Mouse (Mus musculus) E14TG2a.4 (cell line): ENCODE data around the gene Irx5.

Experiments used
- H3K27me3 ChIP-seq: 2 replicates; pipeline ENCODE4 v1.6.1; 2014; ENCODE audit warnings: low read length, control low read depth; ENCODE audit not compliant: insufficient read depth
- H3K36me3 ChIP-seq: 2 replicates; pipeline ENCODE4 v1.6.1; 2014; ENCODE audit warnings: low read length, control low read depth; ENCODE audit not compliant: insufficient read depth
- H3K4me1 ChIP-seq: replicated peaks from 2 replicates; pipeline ENCODE4 v1.6.1; 2014; ENCODE audit warnings: low read depth, low read length, control low read depth
- H3K4me3 ChIP-seq: replicated peaks from 2 replicates; pipeline ENCODE4 v1.5.1; 2014; ENCODE audit warnings: mild to moderate bottlenecking, low read length
- H3K9me3 ChIP-seq: 2 replicates; pipeline ENCODE4 v1.6.1; 2014; ENCODE audit warnings: low read length, control low read depth
- CTCF ChIP-seq: conservative IDR thresholded peaks from 2 replicates; pipeline ENCODE4 v1.5.1; 2014; ENCODE audit warnings: low read length
- NANOG ChIP-seq: IDR thresholded peaks from 2 replicates; pipeline ENCODE4 v1.6.1; 2014; ENCODE audit warnings: borderline replicate concordance, low read length, mixed read lengths
- POU5F1 ChIP-seq: IDR thresholded peaks from 2 replicates; pipeline ENCODE4 v1.6.1; 2014; ENCODE audit warnings: low read length, borderline replicate concordance

The Irx5 gene

DNA sequence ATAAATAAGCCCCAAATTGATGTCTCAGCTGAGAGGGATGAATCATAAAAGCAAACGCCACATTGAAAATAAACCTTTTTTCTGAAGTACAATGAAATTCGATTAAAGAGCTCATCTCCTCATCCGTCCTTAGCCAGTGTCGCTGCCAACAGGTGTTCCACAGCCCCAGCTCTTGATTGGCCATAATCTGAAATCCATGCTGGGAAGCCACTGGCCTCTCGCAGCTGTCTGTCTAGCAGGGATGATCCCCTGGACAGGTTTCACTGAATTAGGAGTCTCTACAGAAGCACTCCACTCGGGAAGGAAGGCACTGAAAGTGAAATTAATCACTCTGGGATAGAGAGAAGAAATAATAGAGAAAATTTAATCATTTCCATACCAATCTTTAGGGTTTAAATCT lies 21.4 kb upstream of the Irx5 start:
- Histone ChIP-seq H3K27me3 (no peaks in the 10 kb centered on the region), H3K4me3 (no peak overlapping the region), H3K4me1 (peaks cover 5% of the 10 kb centered on the region), H3K9me3 (no peaks in the 10 kb centered on the region), H3K36me3 (peaks cover 33% of the 10 kb centered on the region)
- TF ChIP-seq POU5F1 = no peak
- no peak for TF ChIP-seq NANOG

DNA sequence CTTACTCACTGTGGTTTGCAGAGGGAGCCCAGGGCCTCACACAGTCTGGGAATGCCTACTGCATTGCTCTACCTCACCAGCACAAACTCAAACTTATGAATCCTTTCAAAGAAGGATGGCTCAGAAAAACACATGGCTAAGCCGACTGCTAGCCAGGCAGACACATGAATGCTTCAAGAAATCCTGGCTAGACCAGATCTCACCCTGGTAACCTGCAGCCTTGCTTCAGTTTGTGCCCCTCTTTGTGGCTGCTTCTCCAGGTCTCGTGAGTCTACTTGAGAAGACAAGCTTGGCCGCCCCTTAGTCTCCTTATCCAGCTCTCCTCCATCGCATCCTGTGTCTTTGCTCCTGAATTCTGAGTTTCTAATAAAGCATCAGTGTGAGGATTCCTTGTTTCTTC lies 13.9 kb upstream of the Irx5 start:
- Histone ChIP-seq H3K4me1 (no peaks in the 10 kb centered on the region), H3K4me3 (no peak overlapping the region), H3K36me3 (peaks cover 45% of the 10 kb centered on the region), H3K27me3 (no peaks in the 10 kb centered on the region), H3K9me3 (no peaks in the 10 kb centered on the region)
- TF ChIP-seq CTCF (no peak), POU5F1 (no peak), NANOG (no peak)

DNA sequence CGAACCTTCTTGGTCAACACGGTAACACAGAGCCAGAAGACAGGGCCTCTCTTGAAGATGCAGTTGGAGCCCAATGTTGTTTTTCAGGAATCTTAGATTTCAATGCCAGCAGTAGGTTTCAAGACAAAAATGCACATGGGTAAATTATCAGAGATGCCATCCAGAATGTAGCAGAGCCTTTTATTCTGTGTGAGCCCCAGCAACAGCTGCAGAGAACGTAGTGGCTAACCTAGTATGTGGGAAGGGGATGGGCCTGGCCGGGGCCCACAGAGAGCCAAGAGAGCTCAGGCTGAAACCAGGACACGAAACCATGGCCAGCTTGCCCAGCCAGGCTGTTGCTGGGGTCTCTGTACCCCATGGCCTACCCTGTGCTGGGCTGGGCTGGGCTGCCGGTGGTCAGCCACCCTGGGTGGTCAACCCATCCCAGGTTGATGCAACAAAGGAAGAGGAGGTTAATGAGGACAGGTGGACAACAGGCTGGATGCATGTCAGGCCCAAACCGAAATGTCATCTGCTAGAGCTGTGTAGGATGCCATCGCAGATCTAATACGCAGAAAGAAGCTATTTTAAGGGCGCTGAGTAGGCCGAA lies 7.4 kb upstream of the Irx5 start:
- no peaks in the 10 kb centered on the region for H3K9me3 ChIP-seq
- H3K36me3 ChIP-seq = peaks cover 4% of the 10 kb centered on the region; the same call in 1 of the 2 replicates
- no peaks in the 10 kb centered on the region; the same call in 1 of the 2 replicates for H3K27me3 ChIP-seq
- no peak for TF ChIP-seq CTCF
- no peak for TF ChIP-seq NANOG
- no peak for TF ChIP-seq POU5F1
- peaks cover 10% of the 10 kb centered on the region for H3K4me1 ChIP-seq
- no peak overlapping the region for H3K4me3 ChIP-seq

DNA sequence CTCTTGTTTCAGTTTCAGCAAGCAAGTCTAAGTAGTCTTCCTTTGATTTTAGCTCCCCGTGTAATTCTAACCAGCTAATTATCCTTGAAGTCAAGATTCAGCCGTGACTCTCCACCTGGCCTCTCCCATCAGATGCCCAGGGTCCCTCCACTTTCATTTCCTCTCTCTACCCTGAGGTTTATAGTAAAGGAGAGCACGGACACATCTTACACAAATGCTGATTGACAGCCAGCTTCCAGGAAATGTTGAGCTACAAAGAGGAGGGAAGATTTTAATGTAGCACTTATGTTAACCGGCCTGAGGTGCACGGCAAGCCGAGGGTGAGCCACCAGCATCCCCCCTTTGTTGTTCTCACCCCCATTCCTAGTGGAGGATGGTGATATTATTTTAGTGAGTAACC lies 4.0 kb upstream of the Irx5 start:
- H3K9me3 ChIP-seq = no peaks in the 10 kb centered on the region
- no peak overlapping the region for H3K4me3 ChIP-seq
- peaks cover 19% of the 10 kb centered on the region for H3K27me3 ChIP-seq
- H3K4me1 ChIP-seq = peaks cover 22% of the 10 kb centered on the region
- no peaks in the 10 kb centered on the region for H3K36me3 ChIP-seq
- TF ChIP-seq POU5F1 (no peak), CTCF (no peak), NANOG (no peak)

DNA sequence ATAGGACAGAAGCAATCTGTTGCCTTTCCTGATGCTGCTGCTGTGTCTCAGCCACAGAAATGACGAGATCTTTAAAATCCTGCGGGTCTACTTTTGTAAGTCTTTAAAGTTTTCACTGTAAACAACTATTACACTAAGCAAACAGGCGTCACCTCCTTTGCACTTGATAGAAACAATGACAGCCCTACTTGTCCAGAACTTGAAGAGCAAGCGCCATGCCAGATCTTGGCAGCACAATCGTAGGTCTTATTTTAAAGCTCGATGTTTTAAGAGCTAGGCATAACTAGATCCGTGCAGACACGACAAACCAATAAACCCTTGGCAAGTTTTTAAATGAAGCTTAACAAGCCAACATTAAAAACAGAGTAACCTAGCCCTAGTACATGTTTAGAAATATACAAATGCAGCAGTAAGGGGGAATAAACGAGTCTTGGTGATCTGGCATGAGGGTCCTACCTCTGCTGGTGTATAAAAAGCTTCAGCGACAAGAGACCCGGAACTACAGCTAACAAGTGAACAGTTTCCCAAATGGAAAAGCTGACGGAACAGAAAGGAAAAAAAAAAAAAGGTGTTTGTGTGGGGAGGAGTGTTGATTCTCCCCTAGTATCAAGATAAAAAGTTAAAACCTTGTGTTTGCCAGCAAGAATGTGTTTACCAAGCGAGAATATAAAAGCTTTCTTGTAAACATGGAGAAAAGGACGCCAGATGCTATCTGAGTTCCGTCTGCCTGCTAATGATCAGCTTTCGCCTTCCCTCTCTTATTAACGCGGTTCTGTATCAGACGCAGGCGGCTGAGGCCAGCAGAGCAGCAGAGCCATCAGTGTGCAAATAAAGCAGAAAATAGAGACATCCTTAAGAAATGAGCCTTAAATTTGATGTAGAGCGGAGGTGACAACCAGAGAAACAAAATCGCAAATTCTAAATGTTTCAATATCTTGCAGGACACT lies 2.6 kb upstream of the Irx5 start:
- Histone ChIP-seq H3K27me3 (peaks cover 34% of the 10 kb centered on the region), H3K4me3 (peak overlapping the region; percentile 84), H3K4me1 (peaks cover 31% of the 10 kb centered on the region), H3K9me3 (no peaks in the 10 kb centered on the region), H3K36me3 (no peaks in the 10 kb centered on the region)
- no peak for TF ChIP-seq NANOG
- TF ChIP-seq CTCF = no peak
- no peak for TF ChIP-seq POU5F1

DNA sequence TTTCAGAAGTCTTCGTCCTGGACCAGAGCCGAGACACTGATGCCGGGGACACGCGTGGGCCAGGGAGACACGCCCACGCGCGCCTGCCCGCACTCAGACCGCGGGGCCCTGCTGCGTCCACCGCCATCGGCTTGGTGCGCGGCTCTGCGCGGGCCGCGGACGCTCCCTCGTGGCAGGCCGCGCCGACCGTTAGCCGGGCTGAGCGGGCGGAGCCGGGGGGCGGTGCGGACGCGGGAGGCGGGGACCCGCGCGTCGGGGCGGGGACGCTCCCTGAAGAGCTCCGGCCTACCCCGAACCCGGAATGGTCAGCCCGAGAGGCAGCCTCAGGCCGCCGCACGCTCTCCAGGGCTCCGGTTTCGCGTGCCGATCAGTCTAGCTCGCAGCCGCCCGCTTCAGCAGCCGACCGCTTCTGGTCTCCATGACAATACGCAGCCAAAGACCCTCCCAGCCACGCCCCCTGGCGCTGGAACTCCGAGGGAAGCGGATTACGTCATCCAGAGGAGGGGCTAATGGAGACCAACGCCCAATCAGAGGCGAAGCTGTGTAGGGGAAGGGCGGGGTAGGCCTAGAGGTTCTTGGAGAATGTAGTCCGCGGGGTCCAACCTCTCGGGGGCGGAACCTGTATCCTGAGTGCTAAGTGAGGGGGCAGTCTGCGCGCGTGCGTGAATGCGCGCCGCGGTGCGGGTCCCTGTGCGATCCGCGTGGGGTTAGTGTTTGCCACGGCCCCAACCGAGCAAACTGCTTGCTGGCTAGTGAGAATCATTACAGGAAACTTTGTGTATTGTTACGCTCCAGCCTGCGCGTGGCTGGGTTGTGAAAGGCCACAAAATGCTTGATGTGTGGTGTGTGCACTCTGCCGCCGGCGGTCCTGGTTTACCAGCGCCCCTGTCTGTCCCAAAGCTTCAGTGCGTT lies 1.5 kb upstream of the Irx5 start:
- H3K27me3 ChIP-seq = peaks cover 44% of the 10 kb centered on the region
- H3K9me3 ChIP-seq = no peaks in the 10 kb centered on the region
- peaks cover 35% of the 10 kb centered on the region for H3K4me1 ChIP-seq
- TF ChIP-seq NANOG = no peak
- no peak for TF ChIP-seq CTCF
- TF ChIP-seq POU5F1 = no peak
- H3K36me3 ChIP-seq = no peaks in the 10 kb centered on the region
- H3K4me3 ChIP-seq = peak overlapping the region; percentile 84

DNA sequence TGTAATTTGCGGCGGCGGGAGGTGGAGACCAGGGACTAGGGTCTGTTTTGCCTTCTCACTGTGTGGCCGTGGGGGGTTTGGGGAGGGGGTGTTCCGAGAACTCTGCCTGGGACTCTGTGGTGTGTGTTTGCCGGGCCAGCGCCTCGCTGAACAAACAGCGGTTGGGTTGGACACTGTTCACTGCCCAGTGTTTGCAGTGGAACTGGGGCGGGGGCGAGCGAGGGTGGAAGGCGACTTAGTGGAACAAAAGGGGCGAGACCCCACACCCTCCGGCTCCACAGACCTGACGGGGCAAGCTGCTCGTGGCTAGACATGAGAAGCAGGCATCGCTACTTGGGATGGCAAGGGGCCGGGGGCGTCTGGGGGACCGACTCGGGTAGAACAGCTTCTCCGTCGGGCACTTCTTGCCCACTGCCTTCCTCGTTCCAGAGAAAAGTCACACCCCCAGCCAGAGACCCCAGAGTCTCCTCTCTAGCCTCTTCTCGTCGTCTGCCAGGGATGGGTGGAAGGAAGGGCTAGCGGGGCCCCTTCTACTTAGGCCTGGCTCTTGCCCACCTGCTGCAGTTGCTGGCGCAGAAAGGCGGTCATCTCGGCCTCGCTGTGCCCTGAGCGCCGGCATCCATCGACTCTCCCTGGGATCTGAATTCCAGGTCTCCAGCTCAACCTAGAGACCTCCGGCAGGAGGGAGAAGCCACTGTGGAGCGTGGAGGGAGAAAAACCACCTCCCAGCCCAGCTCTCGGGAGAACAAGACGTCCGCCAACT lies 631 bp upstream of the Irx5 start:
- Histone ChIP-seq H3K4me1 (peaks cover 40% of the 10 kb centered on the region), H3K36me3 (no peaks in the 10 kb centered on the region), H3K9me3 (no peaks in the 10 kb centered on the region), H3K4me3 (peak overlapping the region; percentile 84), H3K27me3 (peaks cover 49% of the 10 kb centered on the region)
- no peak for TF ChIP-seq CTCF
- TF ChIP-seq NANOG = no peak
- no peak for TF ChIP-seq POU5F1

DNA sequence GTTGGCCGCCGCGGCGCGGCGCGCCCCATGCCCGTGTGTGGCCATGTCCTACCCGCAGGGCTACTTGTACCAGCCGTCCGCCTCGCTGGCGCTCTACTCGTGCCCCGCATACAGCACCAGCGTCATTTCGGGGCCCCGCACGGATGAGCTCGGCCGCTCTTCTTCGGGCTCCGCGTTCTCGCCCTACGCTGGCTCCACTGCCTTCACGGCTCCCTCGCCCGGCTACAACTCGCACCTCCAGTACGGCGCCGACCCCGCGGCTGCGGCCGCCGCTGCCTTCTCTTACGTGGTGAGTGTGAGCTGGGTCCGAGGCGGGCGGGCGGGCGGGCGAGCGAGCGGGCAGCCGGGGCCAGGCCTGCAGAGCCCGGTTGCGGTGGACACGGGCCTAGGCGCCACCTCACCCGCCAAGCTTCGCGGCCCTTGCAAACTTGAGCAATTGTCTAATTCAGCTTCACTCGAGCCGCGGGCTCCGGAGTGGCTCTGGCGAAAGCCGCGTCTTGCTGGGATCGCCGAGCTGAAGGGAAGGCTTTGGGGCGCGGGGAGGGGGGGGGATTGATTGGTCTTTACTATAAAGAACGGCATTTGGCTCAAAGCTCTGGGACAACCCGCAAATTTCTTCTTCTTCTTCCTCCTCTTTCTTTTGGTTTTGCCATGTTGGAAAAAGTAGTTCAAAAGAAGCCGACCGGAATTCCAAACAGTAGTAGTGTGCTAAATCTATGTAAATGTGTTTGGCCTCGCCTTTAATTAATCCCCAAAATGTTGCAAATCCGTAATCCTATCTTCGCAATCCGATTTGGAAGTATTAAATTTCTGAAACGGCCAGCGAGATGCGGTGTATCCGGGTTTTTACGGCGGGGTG lies 945 bp downstream of the Irx5 start:
- no peaks in the 10 kb centered on the region for H3K9me3 ChIP-seq
- H3K4me3 ChIP-seq = peak overlapping the region; percentile 84
- TF ChIP-seq POU5F1 (no peak), CTCF (no peak), NANOG (no peak)
- H3K27me3 ChIP-seq = peaks cover 63% of the 10 kb centered on the region
- H3K36me3 ChIP-seq = no peaks in the 10 kb centered on the region
- H3K4me1 ChIP-seq = peaks cover 53% of the 10 kb centered on the region
